ENCODE assay signal across 22 mouse cellular contexts in genomic region chr19:20243817-20244216, GRCm38 (mm10).
DNase-seq lines count a peak whose midpoint lies in the region; ATAC-seq lines count a peak whose summit lies in the region.
"Had no signal": no experiment of that assay in that cellular context is flagged by ENCODE, and none has a peak within 500 bp of the region (broad histone marks: within the 10 kb centered on the region; RNA-seq: fewer than 3 reads in every experiment).

No protein-coding gene starts in this region.

- peak; percentile 46; the same call in 1 of the 2 replicates for ATAC-seq in forebrain, embryonic 14.5 days
- no peak for ATAC-seq in forebrain, embryonic 11.5 days (replicated peaks; ENCODE audit: low FRiP score)
- peak; percentile 45; the same call in 1 of the 2 replicates for ATAC-seq in hindbrain, embryonic 15.5 days (ENCODE audit: low FRiP score, low read depth)
- no peak for ATAC-seq in hindbrain, embryonic 11.5 days (ENCODE audit: low FRiP score)
- ATAC-seq in neural tube, embryonic 14.5 days (ENCODE audit: low read depth) = peak; percentile 81
- ATAC-seq in neural tube, embryonic 15.5 days (ENCODE audit: low FRiP score) = no peak; the same call in 1 of the 2 replicates
- peak; percentile 89 for ATAC-seq in hindbrain, embryonic 16.5 days
- ATAC-seq: forebrain, postnatal 0 days; intestine, embryonic 16.5 days had no signal

- H3K27ac ChIP-seq in forebrain, embryonic 14.5 days (ENCODE audit: low read depth, low read length) = no peak overlapping the region
- no peak overlapping the region for H3K27ac ChIP-seq in forebrain, embryonic 11.5 days (ENCODE audit: low read depth, low read length)
- no peak overlapping the region for H3K27ac ChIP-seq in hindbrain, embryonic 15.5 days (replicated peaks)
- no peak overlapping the region for H3K27ac ChIP-seq in hindbrain, embryonic 11.5 days (ENCODE audit: low read depth, low read length)
- no peak overlapping the region for H3K27ac ChIP-seq in neural tube, embryonic 14.5 days (ENCODE audit: low read depth, low read length)
- H3K27ac ChIP-seq in neural tube, embryonic 15.5 days (replicated peaks) = no peak overlapping the region
- no peak overlapping the region for H3K27ac ChIP-seq in hindbrain, embryonic 16.5 days (ENCODE audit: low read depth, low read length)
- H3K27ac ChIP-seq: limb, embryonic 12.5 days; liver, embryonic 15.5 days; lung, embryonic 15.5 days; midbrain, embryonic 12.5 days had no signal

- no peaks in the 10 kb centered on the region for H3K9me3 ChIP-seq in forebrain, embryonic 14.5 days (replicated peaks; ENCODE audit: control insufficient read depth, low read length)
- H3K9me3 ChIP-seq in forebrain, embryonic 11.5 days (ENCODE audit: control insufficient read depth, low read length) = no peaks in the 10 kb centered on the region
- H3K9me3 ChIP-seq in hindbrain, embryonic 15.5 days = no peaks in the 10 kb centered on the region
- H3K9me3 ChIP-seq in hindbrain, embryonic 11.5 days (ENCODE audit: control insufficient read depth, low read length) = no peaks in the 10 kb centered on the region
- no peaks in the 10 kb centered on the region for H3K9me3 ChIP-seq in neural tube, embryonic 14.5 days (ENCODE audit: control insufficient read depth, low read length)
- no peaks in the 10 kb centered on the region for H3K9me3 ChIP-seq in neural tube, embryonic 15.5 days (replicated peaks)
- H3K9me3 ChIP-seq in hindbrain, embryonic 16.5 days (ENCODE audit: control insufficient read depth, low read length) = no peaks in the 10 kb centered on the region
- H3K9me3 ChIP-seq: limb, embryonic 12.5 days; liver, embryonic 15.5 days; lung, embryonic 15.5 days; midbrain, embryonic 12.5 days had no signal

- peak; percentile 43 for DNase-seq in forebrain, embryonic 14.5 days (ENCODE audit: low spot score)
- DNase-seq in forebrain, embryonic 11.5 days (ENCODE audit: low spot score) = no peak
- no peak for DNase-seq in hindbrain, embryonic 11.5 days (ENCODE audit: low spot score)
- no peak for DNase-seq in embryo, embryonic 9.5 days (ENCODE audit: extremely low spot score)
- DNase-seq: cerebellum, adult 11-12 months; forebrain, postnatal 0 days; heart, postnatal 14 days; kidney, adult 9 months; kidney, postnatal 10 days; layer of hippocampus, adult 9-11 months; lung, postnatal 36 days; thymus, adult 2 months; thymus, postnatal 4 days had no signal

- H3K4me2 ChIP-seq in forebrain, embryonic 14.5 days (ENCODE audit: low read length) = no peak overlapping the region
- H3K4me2 ChIP-seq in forebrain, embryonic 11.5 days (ENCODE audit: low read depth, low read length, severe bottlenecking) = no peak overlapping the region
- H3K4me2 ChIP-seq in hindbrain, embryonic 15.5 days = no peak overlapping the region
- no peak overlapping the region for H3K4me2 ChIP-seq in hindbrain, embryonic 11.5 days (replicated peaks; ENCODE audit: low read depth, low read length)
- no peak overlapping the region for H3K4me2 ChIP-seq in neural tube, embryonic 14.5 days (ENCODE audit: low read depth, low read length)
- H3K4me2 ChIP-seq in neural tube, embryonic 15.5 days = no peak overlapping the region
- no peak overlapping the region for H3K4me2 ChIP-seq in hindbrain, embryonic 16.5 days (ENCODE audit: low read length)
- H3K4me2 ChIP-seq: limb, embryonic 12.5 days; liver, embryonic 15.5 days; lung, embryonic 15.5 days; midbrain, embryonic 12.5 days had no signal

- H3K36me3 ChIP-seq in forebrain, embryonic 14.5 days (ENCODE audit: control insufficient read depth, insufficient read depth, low read length) = no peaks in the 10 kb centered on the region
- no peaks in the 10 kb centered on the region for H3K36me3 ChIP-seq in forebrain, embryonic 11.5 days (ENCODE audit: control insufficient read depth, insufficient read depth, low read length)
- H3K36me3 ChIP-seq in hindbrain, embryonic 15.5 days = no peaks in the 10 kb centered on the region
- no peaks in the 10 kb centered on the region for H3K36me3 ChIP-seq in hindbrain, embryonic 11.5 days (ENCODE audit: control insufficient read depth, insufficient read depth, low read length)
- H3K36me3 ChIP-seq in neural tube, embryonic 14.5 days (ENCODE audit: control insufficient read depth, insufficient read depth, low read length) = no peaks in the 10 kb centered on the region
- no peaks in the 10 kb centered on the region for H3K36me3 ChIP-seq in neural tube, embryonic 15.5 days
- H3K36me3 ChIP-seq in hindbrain, embryonic 16.5 days (ENCODE audit: control insufficient read depth, insufficient read depth, low read length) = no peaks in the 10 kb centered on the region
- H3K36me3 ChIP-seq: limb, embryonic 12.5 days; liver, embryonic 15.5 days; lung, embryonic 15.5 days; midbrain, embryonic 12.5 days had no signal

- no peak overlapping the region for H3K4me3 ChIP-seq in forebrain, embryonic 14.5 days (ENCODE audit: low read depth, low read length)
- H3K4me3 ChIP-seq in forebrain, embryonic 11.5 days (ENCODE audit: low read depth, low read length) = no peak overlapping the region
- H3K4me3 ChIP-seq in hindbrain, embryonic 15.5 days = no peak overlapping the region
- H3K4me3 ChIP-seq in hindbrain, embryonic 11.5 days (ENCODE audit: low read depth, low read length) = no peak overlapping the region
- H3K4me3 ChIP-seq in neural tube, embryonic 14.5 days (ENCODE audit: low read depth, low read length) = no peak overlapping the region
- no peak overlapping the region for H3K4me3 ChIP-seq in neural tube, embryonic 15.5 days (replicated peaks)
- H3K4me3 ChIP-seq in hindbrain, embryonic 16.5 days (ENCODE audit: low read length) = no peak overlapping the region
- H3K4me3 ChIP-seq: limb, embryonic 12.5 days; liver, embryonic 15.5 days; lung, embryonic 15.5 days; midbrain, embryonic 12.5 days had no signal

- no peaks in the 10 kb centered on the region for H3K4me1 ChIP-seq in forebrain, embryonic 14.5 days (ENCODE audit: control insufficient read depth, insufficient read depth, low read length)
- H3K4me1 ChIP-seq in forebrain, embryonic 11.5 days (replicated peaks; ENCODE audit: control insufficient read depth, insufficient read depth, low read length) = no peaks in the 10 kb centered on the region
- no peaks in the 10 kb centered on the region for H3K4me1 ChIP-seq in hindbrain, embryonic 15.5 days (replicated peaks)
- no peaks in the 10 kb centered on the region for H3K4me1 ChIP-seq in hindbrain, embryonic 11.5 days (replicated peaks; ENCODE audit: control insufficient read depth, insufficient read depth, low read length)
- no peaks in the 10 kb centered on the region for H3K4me1 ChIP-seq in neural tube, embryonic 14.5 days (ENCODE audit: control insufficient read depth, insufficient read depth, low read length)
- no peaks in the 10 kb centered on the region for H3K4me1 ChIP-seq in neural tube, embryonic 15.5 days
- H3K4me1 ChIP-seq in hindbrain, embryonic 16.5 days (ENCODE audit: control insufficient read depth, insufficient read depth, low read depth, low read length) = no peaks in the 10 kb centered on the region
- H3K4me1 ChIP-seq: liver, embryonic 15.5 days; lung, embryonic 15.5 days; midbrain, embryonic 12.5 days had no signal

- WGBS in forebrain, embryonic 14.5 days = 61% methylated on average over 1 of the region's 1 CpGs
- WGBS in forebrain, embryonic 11.5 days = 73% methylated on average over 1 of the region's 1 CpGs
- WGBS in hindbrain, embryonic 15.5 days = 60% methylated on average over 1 of the region's 1 CpGs
- WGBS in hindbrain, embryonic 11.5 days = 88% methylated on average over 1 of the region's 1 CpGs
- WGBS in neural tube, embryonic 14.5 days = 48% methylated on average over 1 of the region's 1 CpGs
- 41% methylated on average over 1 of the region's 1 CpGs for WGBS in neural tube, embryonic 15.5 days
- 43% methylated on average over 1 of the region's 1 CpGs for WGBS in hindbrain, embryonic 16.5 days

- H3K27me3 ChIP-seq in forebrain, embryonic 14.5 days (replicated peaks; ENCODE audit: control insufficient read depth, insufficient read depth, low read length) = no peaks in the 10 kb centered on the region
- no peaks in the 10 kb centered on the region for H3K27me3 ChIP-seq in forebrain, embryonic 11.5 days (ENCODE audit: control insufficient read depth, insufficient read depth, low read length)
- H3K27me3 ChIP-seq in hindbrain, embryonic 15.5 days = no peaks in the 10 kb centered on the region
- H3K27me3 ChIP-seq in hindbrain, embryonic 11.5 days (ENCODE audit: control insufficient read depth, insufficient read depth, low read length) = no peaks in the 10 kb centered on the region
- H3K27me3 ChIP-seq in neural tube, embryonic 14.5 days (ENCODE audit: control insufficient read depth, insufficient read depth, low read length) = no peaks in the 10 kb centered on the region
- H3K27me3 ChIP-seq in neural tube, embryonic 15.5 days (replicated peaks) = no peaks in the 10 kb centered on the region
- no peaks in the 10 kb centered on the region for H3K27me3 ChIP-seq in hindbrain, embryonic 16.5 days (replicated peaks; ENCODE audit: control insufficient read depth, insufficient read depth, low read length)
- H3K27me3 ChIP-seq: limb, embryonic 12.5 days; liver, embryonic 15.5 days; lung, embryonic 15.5 days; midbrain, embryonic 12.5 days had no signal

- H3K9ac ChIP-seq in forebrain, embryonic 14.5 days (ENCODE audit: low read length) = no peak overlapping the region
- no peak overlapping the region for H3K9ac ChIP-seq in forebrain, embryonic 11.5 days (ENCODE audit: low read length)
- H3K9ac ChIP-seq in hindbrain, embryonic 15.5 days = no peak overlapping the region
- H3K9ac ChIP-seq in hindbrain, embryonic 11.5 days (ENCODE audit: low read depth, low read length) = no peak overlapping the region
- no peak overlapping the region for H3K9ac ChIP-seq in neural tube, embryonic 14.5 days (replicated peaks; ENCODE audit: low read depth, low read length)
- H3K9ac ChIP-seq in neural tube, embryonic 15.5 days (replicated peaks) = no peak overlapping the region
- H3K9ac ChIP-seq in hindbrain, embryonic 16.5 days (ENCODE audit: low read depth, low read length) = no peak overlapping the region
- H3K9ac ChIP-seq: forebrain, postnatal 0 days; limb, embryonic 12.5 days; liver, embryonic 15.5 days; lung, embryonic 15.5 days; midbrain, embryonic 12.5 days had no signal

Comparison
In these comparisons a context has a peak if more than half of its experiments do, and no peak if none do; other contexts are left out.
1. ATAC-seq: peak in forebrain, embryonic 14.5 days (single experiment), hindbrain, embryonic 15.5 days (single experiment), neural tube, embryonic 14.5 days (single experiment) and hindbrain, embryonic 16.5 days (single experiment); none in forebrain, embryonic 11.5 days (single experiment), hindbrain, embryonic 11.5 days (single experiment) and neural tube, embryonic 15.5 days (single experiment).